Mouse (Mus musculus): ENCODE data around the gene Herpud1.
A peak's percentile ranks its signal among the peaks of the same experiment; 100 is the strongest.

Gene Herpud1

DNA sequence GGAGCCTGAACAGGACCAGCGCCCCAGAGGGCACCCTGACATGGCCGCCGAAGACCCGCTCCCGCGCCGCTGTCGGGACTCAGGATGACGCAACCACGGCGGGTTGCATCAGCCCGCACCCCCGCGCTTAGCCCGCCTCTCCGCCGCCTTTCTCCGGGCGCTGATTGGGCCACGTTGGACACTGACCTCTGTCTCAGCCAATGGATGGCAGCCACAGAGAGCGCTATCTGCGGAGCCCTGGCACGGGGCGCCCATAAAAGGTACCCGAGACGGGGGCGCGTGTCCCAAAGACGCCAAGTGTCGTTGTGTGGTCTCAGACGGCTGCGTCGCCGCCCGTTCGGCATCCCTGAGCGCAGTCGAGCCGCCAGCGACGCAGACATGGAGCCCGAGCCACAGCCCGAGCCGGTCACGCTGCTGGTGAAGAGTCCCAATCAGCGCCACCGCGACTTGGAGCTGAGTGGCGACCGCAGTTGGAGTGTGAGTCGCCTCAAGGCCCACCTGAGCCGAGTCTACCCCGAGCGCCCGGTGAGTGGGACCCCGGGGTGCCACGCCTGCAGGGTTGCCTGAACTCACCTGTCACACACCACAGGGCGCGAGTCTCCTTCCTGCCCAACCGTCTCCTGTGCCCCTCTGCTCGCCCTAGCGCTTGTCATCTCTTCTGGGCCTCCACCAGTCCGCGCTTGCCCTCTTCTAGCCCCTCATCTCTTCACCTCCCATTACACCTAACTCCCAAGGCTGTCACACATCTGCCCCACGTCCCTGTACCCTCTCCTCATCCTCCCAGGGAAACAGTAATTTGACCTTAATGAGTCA is at the start of gene Herpud1:
Gene Herpud1 (plus strand): TSS at position 225 of the 813 bp plus-strand sequence.
- DNase-seq (ENCODE audit: low read depth, low spot score) = peak; percentile 92

DNA sequence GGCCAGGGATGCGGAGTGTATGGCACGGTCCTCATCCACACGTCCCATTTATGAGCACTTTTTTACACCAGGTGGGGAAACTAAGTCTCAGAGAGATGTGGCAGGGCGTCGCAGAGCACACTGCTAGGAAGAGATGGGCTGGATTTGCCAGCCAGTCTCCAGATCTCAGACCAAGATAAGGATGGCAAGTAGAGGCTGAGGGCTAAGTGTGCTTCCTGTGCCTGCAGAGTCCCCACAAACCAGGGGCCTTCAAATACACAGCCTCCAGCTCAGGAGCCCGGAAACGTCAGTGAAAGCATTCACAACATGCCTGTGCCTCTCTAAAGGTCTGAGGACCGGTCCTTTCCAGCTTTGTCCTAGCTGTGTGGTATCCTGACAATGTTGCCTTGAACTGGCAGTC is 48.7 kb upstream of the Herpud1 start:
- DNase-seq (ENCODE audit: low read depth, low spot score) = no peak

DNA sequence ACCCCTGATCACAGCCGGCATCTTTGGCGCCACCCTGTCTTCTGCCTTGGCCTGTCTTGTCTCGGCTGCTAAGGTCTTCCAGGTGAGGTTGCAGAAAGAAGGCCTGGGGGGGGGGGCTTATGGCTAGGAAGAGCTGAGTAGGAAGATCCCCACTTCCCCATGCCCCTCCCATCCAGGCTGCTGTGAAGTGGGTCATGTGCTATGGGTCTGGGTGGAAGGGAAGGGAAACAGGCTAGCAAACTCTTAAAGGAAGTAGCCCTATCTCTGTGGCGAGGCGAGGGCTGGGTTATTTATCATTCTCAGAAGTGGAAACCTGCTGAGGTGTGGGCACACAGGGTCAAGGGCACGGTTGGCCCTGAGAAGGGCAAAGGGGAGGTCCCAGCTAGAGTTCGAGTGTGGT is 45.4 kb upstream of the Herpud1 start:
- no peak for DNase-seq (ENCODE audit: low read depth, low spot score)

DNA sequence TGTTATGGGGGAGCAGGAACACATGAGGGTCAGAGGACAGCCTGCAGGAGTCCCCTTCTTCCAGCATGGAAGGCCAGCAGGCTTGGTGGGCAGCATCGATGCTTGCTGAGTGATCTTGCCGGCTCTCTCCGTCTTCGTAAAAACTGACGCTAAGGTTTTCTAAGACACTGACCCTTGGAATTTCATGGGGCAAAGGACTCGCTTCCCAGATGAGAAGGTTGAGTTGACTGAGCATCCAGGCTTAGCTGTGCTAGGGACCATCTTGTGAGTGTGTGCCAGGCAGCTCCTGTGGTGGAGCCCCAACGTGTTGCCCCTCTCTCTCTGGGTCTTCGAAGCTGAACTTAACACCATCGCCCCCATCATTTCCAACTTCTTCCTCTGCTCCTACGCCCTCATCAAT is 43.5 kb upstream of the Herpud1 start:
- DNase-seq (ENCODE audit: low read depth, low spot score) = no peak

DNA sequence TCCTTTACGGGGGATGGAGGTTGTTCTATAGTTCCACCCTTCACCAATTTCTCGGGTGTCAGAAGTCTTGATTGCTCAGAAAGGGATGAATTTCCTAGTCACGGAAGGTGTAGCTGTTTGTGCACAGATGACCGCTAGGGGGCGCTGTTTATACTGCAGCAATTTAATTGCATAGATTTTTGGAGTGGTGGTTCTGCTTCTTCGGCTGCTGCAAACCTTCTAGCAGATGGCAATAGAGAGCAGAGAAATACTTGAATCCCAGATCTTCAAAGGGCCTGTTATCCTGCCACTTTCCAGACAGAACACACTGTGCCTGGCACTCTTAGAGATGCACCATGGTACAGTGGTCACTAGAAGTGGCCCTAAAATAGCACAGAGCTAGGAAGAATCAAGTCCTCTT is 42.9 kb upstream of the Herpud1 start:
- DNase-seq (ENCODE audit: low read depth, low spot score) = peak; percentile 58

DNA sequence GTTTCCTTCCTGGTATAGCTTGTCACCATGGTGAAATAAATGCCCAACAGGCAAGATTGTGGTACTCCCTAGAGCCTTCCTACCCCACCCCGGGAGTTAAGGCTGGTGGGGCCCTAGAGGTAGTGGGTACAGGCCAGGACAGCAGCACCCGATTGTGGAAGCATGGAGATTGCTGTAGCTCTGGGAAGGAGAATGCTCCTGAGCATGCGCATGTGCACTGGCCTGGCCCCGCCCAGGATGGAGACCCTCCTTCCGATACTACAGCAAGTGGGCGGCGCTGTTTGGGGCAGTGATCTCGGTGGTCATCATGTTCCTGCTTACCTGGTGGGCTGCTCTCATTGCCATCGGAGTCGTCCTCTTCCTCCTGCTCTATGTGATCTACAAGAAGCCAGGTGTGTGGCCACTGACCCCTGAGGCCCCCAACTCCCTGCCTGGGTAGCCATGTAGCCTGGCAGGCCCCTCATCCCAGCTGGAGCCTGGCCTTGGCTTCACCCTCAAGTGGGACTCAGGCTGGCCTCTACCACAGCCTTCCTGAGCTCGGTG is 42.4 kb upstream of the Herpud1 start:
- no peak for DNase-seq (ENCODE audit: low read depth, low spot score)

DNA sequence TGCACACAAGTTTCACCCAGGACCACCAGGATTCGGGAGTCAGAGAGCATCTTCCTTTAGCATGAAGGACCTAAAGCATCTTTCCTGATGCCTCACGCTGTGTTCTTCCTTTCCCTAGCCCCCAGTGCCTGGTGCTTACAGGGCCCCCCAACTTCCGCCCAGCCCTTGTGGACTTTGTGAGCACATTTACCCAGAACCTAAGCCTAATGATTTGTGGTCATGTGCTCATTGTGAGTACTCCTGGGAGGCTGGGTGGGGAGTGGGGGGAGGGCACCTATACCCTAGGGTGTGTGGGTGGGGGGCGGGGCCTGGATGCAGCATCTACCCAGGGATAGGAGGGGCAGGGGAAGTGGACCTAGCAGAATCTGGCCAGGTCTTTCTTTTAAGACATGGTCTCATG is 40.6 kb upstream of the Herpud1 start:
- no peak for DNase-seq (ENCODE audit: low read depth, low spot score)

DNA sequence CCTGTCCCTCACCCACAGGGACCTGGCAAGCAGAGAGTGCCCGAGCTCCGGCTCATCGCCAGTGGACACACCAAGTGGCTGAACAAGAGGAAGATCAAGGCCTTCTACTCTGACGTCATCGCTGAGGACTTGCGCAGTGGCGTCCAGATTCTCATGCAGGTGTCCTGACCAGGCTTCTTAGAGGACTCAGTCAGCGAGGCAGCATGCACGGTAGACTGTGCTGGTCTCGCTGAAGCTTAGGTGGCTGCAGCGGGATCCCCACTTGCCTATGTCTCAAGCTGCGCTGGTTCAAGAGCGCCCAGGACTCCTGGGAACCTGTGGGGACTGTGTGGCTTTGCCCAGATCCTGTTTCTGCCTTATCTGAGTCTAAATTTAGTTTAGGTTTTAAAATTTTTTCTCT is 40.0 kb upstream of the Herpud1 start:
- no peak for DNase-seq (ENCODE audit: low read depth, low spot score)

DNA sequence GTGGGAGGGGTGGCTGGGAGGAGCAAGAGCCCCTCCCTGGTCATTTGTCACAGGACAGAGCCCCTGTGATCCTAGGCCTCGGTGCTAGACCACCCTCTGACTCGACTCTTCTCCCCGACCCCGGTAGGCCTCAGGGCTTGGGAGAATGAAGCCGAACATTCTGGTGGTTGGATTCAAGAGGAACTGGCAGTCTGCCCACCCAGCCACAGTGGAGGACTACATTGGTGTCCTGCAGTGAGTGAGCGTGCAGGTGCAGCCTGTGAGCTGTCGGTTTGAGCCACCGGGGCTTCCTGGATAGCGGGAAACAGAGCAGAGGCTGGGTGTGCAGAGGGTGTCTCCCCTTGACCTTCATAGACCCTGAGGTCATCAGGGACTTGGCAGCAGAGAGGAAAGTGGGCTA is 37.8 kb upstream of the Herpud1 start:
- no peak for DNase-seq (ENCODE audit: low read depth, low spot score)

DNA sequence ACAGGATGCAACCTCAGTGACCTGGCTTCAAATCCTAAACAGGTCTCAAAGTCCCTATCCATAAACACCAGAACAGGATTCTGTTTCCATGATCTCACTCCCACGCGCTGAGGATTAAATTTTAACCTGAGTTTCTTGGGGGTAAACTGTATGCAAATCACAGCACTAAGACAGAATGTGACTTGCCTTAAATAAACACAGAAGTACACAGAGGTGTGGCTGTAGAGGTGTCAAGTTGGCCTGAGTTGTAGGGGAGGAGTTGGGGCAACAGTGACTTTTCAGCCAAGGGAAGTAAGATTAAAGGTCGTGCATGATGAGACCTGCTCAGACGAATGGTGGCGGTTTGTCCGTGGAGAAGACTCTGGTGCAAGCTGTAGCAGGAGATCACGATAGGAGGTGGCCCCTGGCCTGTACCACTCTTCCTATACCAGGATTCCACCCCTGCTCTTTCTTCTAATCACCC is 32.1 kb upstream of the Herpud1 start:
- no peak for DNase-seq (ENCODE audit: low read depth, low spot score)

DNA sequence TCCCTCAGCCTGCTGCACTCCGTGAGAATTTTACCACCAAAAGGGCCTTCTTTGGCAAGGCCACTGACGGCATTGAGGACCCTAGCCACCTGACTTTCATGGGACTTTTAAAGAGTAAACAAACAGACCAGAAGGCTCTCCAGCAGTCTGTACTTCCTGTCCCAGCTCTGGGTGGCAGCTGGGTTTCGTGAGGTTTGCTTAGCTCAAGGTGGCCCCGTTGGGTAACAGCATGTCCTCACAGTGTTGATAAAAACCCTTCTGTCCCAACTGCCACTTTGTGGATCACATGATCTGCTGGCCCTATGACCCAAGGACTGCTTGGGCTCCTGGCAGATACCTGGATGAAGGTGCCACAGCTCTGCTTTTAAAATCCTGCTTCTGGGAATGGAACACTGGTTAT is 31.7 kb upstream of the Herpud1 start:
- no peak for DNase-seq (ENCODE audit: low read depth, low spot score)

DNA sequence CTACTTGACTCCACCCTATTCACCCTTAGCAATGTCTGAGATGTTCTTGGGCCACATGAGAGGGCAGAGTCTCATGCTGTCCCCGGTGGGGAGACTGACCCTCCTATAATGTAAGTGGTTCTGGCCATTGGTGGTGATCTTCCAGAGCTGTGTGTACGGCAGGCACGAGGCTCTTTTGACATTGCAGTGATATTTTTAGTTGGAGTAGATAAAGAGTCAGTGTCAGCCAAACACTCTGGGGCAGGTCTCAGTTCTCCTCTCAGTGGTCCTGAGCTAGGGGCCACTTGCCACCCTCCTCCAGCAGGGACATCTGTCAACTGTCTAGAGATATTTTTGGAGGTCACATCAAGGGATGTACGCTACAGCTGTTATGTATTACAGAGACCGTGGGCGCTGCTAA is 29.0 kb upstream of the Herpud1 start:
- DNase-seq (ENCODE audit: low read depth, low spot score) = no peak

DNA sequence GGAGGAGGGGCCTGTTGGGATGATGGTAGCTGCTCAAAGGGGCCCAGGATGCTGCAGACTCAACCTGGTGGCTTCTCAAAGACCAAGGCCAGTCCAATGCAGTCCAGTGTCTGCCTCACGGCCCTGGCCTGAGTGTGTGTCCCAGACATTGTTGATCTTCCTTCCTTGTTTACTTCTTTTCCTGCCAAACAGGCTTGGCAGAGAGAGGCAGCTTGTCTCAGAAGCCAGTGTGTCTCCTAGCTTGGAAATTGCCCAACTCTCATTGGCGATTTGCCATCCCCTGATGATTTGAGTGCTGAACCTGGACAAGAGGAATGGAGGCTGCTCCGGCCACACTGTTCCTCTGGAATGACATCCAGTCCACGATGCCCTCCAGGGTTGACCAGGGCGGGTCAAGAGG is 27.7 kb upstream of the Herpud1 start:
- DNase-seq (ENCODE audit: low read depth, low spot score) = no peak

DNA sequence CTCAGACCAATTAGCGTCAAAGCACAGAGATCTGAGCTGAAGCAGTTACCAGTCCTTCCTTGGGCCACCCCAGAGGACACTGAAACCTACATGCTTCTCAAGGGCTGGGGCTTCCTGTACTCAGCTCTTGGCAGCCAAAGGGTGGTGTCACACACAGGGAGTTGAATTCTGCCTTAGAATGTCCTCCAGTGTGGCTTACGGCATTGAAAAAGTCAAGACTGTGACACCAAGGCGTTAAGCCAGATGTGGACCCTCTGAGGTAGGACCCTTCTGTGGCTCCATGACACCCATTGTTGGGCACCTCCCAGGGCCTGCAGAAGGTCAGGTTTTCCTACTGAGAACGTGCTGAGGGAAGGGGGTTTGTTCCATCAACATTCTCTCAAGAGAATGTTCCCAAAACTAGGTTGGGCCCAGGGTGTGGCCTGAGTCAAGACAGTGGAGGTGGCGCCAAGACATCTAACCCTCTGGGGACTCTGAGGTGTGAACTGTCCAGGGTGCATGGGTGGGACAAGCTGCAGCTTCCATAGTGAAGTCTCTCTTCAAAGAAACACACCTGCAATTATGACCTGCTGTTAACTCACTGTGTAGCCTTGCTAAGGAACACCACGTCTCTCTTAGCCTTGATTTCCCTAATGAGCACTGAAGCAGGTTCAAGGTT is 24.3 kb upstream of the Herpud1 start:
- DNase-seq (ENCODE audit: low read depth, low spot score) = no peak

DNA sequence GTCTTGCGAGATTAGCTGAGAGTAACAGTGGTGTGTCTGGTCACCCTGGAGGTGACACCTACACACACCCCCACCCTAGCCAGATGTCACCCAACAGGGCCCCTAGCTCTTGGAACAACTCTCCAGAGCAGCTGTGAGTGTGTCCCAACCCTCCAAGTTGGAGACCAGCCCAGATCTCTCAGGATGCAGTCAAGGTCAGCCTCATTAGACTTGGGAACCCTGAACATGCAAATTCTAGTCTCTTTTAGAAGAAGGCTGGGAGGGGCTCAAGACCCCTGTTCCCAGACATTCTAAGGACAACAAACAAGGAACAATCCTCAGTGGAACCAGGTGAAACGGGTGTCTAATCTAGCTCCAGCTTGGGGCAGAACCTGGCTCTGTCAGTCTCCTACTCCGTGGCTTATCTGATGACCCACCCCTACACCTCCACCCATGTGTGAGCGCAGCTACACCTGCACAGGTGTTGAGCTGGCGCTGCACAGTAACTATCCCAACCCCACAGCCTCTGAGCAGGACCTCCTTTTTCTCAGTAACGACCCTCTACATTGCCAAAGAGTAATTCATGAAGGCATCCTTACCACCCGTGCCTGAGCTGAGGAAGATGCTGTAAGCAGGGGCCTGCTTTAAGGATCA is 23.5 kb upstream of the Herpud1 start:
- no peak for DNase-seq (ENCODE audit: low read depth, low spot score)

DNA sequence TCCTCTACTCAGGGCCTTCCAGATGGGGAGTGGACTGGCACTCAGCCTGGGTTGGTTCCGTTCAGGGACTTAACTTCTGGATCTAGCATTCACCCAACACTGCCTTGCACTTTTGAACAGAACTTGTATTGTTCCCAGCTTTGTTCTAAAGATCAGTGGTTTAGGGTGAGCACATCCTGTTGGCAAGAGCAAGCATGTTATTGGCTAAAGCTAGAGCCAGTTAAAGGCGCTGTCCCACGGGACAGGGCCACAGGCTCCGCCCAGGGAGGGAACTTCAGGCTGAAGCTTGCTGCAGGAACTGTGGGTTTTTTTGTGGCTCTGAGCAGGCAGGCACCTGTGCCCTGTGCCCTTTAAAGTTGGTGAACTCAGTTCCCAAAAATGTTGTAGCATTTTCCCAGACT is 22.9 kb upstream of the Herpud1 start:
- peak; percentile 23 for DNase-seq (ENCODE audit: low read depth, low spot score)

DNA sequence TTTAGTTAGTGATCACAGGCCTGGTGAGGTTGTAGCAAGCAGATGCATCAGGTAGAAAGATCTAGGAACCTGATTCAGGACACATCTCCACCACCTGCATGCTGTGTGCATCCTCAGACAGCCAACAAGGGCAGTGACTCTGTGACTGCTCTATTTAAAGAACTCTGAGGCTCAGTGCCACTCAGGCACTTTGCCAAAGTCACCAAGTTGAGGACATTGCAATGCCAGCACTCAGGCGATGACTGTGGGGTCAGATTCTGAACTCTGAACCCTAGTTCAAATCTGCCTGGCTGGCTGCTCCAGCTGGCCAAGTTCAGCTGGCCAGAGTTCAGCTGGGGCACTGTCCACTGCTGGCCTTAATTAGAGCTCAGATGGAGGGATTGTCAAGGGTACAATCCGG is 22.3 kb upstream of the Herpud1 start:
- no peak for DNase-seq (ENCODE audit: low read depth, low spot score)

DNA sequence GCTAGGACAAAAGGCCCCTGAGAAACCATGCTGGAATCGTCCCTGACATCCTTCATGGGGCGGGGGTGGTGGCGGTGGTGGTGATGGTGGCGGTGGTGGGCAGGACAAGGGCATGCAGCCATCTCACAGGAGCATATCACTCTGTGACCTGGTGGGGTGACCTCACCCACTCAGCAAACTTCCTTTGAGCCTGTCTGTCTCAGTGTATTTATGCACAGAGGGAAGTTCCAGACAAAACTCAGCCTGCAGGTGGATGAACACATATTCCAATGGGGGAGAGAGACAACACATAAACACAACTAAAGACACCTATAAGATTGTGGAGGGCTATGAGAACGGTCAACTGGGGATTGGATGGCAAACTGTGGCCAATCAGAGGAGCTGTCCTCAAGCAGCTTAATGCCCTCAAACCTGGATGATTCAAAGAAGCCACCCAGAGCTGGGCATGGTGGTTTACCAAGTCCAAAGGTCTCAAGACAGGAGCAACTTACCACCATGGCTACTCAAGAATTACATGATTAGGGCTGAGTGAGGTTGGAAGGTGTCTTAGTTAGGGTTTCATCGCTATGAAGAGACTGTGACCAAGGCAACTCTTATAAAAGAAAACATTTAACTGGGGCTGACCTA is 21.4 kb upstream of the Herpud1 start:
- no peak for DNase-seq (ENCODE audit: low read depth, low spot score)

DNA sequence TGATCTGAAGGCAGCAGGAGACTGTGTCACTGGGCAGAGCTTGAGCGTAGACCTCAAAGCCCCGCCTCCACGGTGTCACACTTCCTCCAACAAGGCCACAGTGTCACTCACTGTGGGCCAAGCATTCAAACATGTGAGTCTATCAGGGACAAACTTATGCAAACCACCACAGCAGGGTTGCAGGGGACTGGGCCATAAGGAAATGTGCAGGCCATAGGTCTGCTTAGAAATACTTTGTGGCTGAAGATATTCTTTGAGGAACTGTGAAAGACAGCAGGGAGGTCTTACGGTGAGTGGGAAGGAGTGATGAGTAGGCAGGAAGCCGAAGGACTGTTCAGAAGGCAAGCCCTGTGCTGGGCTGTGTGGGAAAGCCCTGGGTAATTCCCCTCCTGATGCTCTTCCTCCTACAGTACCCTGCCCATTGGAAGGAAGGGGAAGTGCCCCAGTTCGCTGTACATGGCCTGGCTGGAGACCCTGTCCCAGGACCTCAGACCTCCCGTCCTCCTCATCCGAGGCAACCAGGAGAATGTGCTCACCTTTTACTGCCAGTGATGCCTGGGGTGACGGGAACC is 20.7 kb upstream of the Herpud1 start:
- DNase-seq (ENCODE audit: low read depth, low spot score) = no peak

DNA sequence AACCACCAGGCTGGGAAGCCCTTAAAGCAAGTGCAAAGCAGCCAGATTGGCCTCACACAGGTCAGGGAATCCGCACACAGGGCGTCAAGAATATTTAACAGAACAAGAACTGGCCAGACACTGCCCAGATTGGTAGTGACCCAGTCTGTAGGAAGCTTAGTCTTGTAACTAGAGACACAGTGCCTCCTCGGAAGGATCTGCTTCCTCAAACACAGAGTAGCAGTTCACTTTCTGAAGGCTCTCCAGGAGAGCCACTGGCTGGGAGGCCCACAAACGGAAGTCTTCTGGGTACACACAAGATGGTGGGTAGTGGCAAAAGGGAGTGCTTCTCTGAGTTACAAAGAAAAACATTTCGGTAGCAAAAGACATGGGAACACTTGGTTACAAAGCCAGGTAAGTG is 15.4 kb upstream of the Herpud1 start:
- no peak for DNase-seq (ENCODE audit: low read depth, low spot score)

DNA sequence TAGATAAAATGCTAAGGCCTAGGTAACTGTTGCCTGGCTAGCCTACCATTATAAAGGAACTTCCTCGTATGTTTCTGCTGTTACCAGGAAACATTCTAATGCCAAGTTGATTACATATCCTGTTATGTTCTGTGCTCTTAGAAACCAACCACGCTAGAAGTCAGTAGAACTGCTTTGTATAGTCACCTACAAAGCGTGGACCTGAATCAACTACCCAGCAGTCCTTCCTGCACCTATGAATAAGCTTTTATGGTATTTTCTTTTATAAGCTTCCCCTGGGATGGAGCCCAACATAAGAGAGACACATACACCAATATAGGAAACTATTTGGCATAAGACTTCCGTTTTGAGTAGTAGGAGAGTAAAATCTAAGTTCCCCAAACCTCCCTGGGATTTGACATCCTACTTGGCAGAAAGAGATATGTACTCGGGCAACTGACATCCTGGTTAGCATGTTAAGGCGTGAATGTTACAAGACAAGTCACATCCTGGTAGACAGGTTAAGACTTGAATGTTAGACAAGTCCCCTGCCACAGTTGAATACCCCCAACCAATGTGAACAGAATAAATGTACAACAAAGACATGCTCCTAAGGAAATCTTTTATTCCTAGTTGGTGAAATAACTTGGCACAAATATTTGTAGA is 13.2 kb upstream of the Herpud1 start:
- DNase-seq (ENCODE audit: low read depth, low spot score) = no peak

All from forelimb bud, embryonic 11.5 days (tissue).